Mouse (Mus musculus): Measurements from ENCODE around the gene Gorasp1. TPM values are rescaled to one million over a fixed set of nuclear protein-coding genes. Genes with fewer than 3 reads are reported as not detected.

Gene Gorasp1
- total RNA-seq, 2 experiments from 2014 or later, result 33.1 to 40.8 TPM

DNA sequence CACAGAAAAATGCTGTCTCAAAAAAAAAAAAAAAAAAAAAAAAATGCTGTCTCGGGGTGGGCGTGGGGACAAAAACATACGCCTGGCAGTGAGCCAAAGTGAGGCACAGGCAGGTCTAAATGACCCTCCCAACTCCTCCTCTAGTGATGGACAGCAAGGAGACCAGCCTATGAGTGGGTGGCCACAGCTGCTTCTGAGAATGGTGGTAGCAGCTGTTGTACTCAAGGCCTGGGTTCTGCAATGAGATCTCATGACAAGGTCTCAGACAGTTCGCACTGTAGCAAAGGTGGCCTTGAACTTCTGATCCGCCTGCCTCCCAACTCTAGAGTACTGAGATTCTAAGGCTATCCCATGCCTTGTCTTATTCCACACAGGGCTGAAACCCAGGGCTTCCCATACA, 4.0 kb upstream of the Gorasp1 start:
- no peak for TF ChIP-seq CTCF (conservative IDR thresholded peaks at IDR 0.05)
- no peak for DNase-seq (ENCODE audit: low spot score in 2 of 2)
- no peak overlapping the region for H3K4me3 ChIP-seq
- H3K27ac ChIP-seq, result no peak overlapping the region

DNA sequence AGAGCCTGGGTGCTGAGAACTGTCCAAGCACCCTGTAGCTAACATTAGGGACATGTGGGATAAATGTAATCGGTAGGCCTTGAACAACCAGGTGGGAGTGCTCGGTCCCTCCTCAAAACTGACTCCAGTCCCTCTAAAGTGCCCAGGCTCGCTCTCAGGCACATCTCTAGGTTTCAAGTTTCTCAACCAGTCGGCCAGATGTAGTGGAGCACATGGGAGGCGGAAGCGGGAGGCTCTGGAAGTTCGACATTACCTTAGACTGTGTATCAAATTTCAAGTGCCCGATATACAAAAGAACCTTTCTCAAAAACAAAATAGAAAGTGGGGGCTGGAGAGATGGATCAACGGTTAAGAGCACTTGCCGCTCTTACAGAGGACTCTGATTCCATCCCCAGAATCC, 2.3 kb upstream of the Gorasp1 start:
- no peak for TF ChIP-seq CTCF (conservative IDR thresholded peaks at IDR 0.05)
- no peak for DNase-seq (ENCODE audit: low spot score in 2 of 2)
- Histone ChIP-seq H3K4me3 (no peak overlapping the region), H3K27ac (no peak overlapping the region)

DNA sequence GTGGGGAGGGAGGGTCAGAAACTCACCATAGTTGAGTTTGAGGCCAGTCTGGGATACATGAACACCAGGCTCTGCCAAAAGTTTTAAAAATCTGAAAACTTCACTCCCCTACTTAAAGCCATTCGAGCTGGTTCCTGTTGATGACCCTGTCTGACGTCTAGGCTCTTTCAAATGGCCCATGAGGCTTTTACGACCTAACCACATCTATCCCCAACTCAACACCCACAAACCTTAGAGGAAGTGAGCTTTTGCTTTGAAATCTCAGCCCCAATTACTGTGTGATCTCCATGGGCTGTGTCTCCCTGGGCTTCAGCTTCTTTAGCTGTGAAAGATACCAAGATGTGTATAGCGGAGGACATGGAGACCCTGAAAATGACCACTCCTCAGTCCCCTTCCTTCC, 1.1 kb upstream of the Gorasp1 start:
- Histone ChIP-seq H3K27ac (no peak overlapping the region), H3K4me3 (no peak overlapping the region)
- DNase-seq (ENCODE audit: low spot score in 2 of 2), result no peak
- no peak for TF ChIP-seq CTCF (conservative IDR thresholded peaks at IDR 0.05)

DNA sequence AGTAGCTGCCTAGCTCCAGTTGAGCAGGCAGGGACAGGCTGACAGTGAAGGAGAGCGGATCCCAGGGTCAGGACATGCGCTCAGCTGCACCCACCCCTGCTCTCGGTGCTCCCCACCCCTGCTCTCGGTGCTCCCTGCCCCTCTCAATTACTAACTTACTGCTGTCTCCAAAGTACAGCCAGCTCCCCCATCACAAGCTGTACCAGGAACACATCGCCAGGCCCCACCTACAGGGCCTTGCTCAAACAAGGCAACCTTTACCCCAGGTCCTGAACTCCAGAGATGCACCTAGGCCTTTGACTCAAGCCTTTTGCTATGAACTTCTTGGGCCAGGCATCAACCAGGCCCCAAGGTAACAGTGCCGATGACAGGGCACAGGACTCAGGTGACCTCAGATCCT, 3.7 kb downstream of the Gorasp1 start:
- no peak for DNase-seq (ENCODE audit: low spot score in 2 of 2)
- TF ChIP-seq CTCF (conservative IDR thresholded peaks at IDR 0.05), result no peak
- H3K27ac ChIP-seq, result no peak overlapping the region
- H3K4me3 ChIP-seq, result no peak overlapping the region

DNA sequence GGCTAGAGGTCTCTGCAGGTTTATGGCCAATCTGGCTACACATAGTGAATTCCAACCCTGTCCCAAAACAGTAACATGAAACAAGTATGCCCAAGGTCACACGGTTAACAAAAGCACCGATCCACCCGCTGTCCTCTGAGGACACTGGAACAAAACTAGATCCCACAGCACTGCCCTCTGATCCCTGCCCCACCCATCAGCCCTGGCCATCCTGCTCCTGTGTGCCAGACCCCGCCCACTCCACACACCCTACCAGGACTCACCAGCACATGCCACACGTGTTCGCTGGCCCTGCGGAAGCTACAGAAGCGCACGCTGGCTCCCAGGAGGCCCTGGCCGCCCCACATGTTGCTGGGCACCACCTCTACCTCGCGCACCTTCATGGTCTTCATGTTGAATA, 5.0 kb downstream of the Gorasp1 start:
- DNase-seq (ENCODE audit: low spot score in 2 of 2), result no peak
- Histone ChIP-seq H3K27ac (no peak overlapping the region), H3K4me3 (no peak overlapping the region)
- TF ChIP-seq CTCF (conservative IDR thresholded peaks at IDR 0.05), result no peak

DNA sequence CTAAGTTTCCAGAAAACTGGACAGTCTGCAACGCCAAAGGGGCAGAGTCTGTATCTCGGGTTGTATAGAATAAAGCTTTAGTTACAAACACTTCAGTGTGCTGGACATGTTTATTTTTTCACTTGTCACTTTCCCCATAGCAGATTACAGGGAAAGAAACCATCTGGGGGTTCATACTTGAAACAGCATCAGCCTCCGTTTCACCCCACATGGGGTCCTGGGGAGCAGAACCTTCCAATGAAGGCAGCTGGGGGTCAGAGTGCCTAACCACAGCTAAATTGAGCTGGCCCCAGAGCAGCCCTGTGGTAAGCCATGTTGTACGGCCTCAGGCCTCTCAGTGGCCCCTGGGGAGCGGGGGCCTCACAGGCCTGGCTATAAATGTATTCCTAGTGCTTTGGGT, 10.9 kb downstream of the Gorasp1 start:
- TF ChIP-seq CTCF (conservative IDR thresholded peaks at IDR 0.05), result no peak
- DNase-seq (ENCODE audit: low spot score in 2 of 2), result no peak
- Histone ChIP-seq H3K4me3 (no peak overlapping the region), H3K27ac (peak overlapping the region; percentile 36; the same call in 1 of the 2 replicates)

DNA sequence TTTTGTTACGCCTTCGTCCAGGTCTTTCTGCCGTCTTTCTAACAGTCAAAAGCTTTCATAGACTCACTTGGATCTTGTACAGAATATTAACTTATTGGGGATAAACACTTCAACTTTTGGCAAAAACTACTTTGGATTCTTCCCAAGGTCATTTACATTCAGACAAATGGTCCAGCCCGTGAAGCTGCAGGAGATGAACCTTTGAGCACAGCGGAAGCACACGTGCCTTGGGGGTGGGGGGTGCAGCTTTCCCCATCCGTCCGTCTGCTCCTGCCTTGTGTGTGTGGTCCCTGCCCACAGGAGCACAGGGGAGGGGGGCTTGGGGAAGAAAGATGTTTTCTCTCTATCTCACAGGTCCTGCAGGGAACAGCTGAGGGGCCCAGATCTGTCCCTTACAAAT, 11.6 kb downstream of the Gorasp1 start:
- TF ChIP-seq CTCF (conservative IDR thresholded peaks at IDR 0.05), result no peak
- DNase-seq (ENCODE audit: low spot score in 2 of 2), result no peak
- Histone ChIP-seq H3K4me3 (no peak overlapping the region), H3K27ac (no peak overlapping the region; the same call in 1 of the 2 replicates)

DNA sequence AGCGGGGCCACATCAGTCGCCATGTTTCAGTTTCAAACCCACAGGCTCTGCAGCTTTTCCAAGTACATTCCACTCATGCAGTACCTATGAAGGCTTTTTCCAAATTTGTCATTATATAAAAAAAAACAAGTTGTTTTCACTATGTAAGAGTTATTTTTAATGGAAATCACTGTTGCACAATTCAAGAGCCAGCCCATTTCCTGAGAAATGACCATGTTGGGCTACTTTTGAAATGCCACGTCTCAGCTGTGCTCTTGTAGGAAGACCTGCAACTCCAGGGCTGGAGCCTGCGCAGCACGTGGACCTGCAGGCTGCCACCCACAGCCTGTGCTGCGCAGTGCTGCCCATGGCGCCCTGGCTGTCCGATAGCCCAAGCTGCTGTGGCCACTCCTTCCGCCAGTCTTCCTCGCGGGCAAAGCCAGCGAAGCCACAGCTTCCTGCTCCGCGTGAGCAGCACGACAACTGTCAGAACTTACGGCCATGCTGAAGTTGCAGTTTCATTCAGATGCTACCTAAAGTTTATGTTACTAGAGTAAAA, 12.2 kb downstream of the Gorasp1 start:
- no peak for TF ChIP-seq CTCF (conservative IDR thresholded peaks at IDR 0.05)
- H3K27ac ChIP-seq, result no peak overlapping the region
- no peak for DNase-seq (ENCODE audit: low spot score in 2 of 2)
- no peak overlapping the region for H3K4me3 ChIP-seq

DNA sequence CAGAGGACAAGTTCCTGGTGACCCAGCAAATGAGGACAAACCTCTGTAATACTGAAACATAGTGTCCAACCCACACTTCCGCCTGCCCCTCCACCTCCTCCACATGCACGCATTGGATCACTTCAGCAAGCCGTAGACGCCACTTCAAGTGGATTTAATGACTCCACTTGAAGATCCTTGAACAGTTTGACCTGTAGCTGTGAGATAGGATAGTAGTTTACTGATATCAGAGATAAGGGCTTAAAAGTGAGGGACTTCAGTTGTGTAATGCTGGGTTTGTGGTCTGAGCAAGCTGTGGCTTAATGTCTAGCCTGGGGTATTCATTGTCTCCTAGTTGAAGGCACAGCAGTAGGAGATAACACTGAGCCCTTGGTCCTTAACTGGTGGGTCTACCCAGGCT, 13.9 kb downstream of the Gorasp1 start:
- H3K4me3 ChIP-seq, result no peak overlapping the region
- H3K27ac ChIP-seq, result no peak overlapping the region
- no peak for TF ChIP-seq CTCF (conservative IDR thresholded peaks at IDR 0.05)
- no peak for DNase-seq (ENCODE audit: low spot score in 2 of 2)

DNA sequence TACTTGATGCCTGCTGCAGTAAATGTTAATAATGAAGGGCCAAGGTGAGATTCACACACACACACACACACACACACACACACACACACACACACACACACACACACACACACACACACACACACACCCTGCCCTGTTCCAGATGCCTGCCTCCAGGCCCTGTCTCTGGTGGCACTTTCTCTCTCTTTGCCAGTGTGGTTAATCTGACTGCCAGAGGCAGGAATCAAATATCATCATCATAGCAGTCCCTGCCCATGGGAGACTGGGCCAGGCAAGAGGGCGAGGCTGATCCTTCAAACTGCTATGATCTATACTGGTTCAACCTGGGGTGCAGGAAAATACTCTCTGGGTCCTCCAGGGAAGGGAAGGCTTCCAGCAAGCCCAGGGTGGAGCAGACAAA, 17.5 kb downstream of the Gorasp1 start:
- H3K4me3 ChIP-seq, result no peak overlapping the region
- DNase-seq (ENCODE audit: low spot score in 2 of 2), result no peak
- H3K27ac ChIP-seq, result no peak overlapping the region
- no peak for TF ChIP-seq CTCF (conservative IDR thresholded peaks at IDR 0.05)

DNA sequence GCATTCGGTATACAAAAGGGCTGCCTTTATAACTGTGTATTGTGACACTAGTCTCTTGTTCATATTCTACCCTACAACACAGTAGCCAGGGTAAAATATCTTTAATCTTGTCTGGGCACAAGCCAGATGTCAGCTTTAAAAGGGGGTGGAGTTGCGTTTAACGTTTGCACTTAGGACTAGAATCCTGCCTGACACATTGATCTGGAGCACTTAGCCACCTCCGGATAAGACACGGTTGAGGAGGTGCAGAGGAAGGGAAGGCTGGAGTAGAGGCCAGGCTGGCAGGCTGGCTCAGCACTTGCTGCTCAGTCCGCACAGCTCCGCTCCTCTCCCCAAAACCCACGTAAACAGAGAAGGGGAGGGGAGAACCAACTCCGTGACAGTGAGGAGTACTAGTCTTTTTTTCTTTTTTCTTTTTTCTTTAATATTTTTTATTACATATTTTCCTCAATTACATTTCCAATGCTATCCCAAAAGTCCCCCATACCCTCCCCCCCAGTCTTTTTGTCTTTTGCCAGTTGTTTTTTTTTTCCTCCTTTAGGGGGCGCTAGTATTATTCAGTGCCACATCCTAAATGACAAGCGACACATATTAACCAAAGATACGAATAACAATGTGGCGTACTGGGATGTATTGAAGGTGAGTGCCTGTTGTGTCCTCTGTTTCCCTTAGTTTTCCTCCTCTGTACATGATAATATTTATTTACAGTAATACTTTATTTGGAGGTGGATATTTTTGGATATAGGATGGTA, 24.1 kb downstream of the Gorasp1 start:
- Histone ChIP-seq H3K27ac (no peak overlapping the region), H3K4me3 (no peak overlapping the region)
- peak; percentile 68 for TF ChIP-seq CTCF (conservative IDR thresholded peaks at IDR 0.05)
- DNase-seq (ENCODE audit: low spot score in 2 of 2), result no peak

DNA sequence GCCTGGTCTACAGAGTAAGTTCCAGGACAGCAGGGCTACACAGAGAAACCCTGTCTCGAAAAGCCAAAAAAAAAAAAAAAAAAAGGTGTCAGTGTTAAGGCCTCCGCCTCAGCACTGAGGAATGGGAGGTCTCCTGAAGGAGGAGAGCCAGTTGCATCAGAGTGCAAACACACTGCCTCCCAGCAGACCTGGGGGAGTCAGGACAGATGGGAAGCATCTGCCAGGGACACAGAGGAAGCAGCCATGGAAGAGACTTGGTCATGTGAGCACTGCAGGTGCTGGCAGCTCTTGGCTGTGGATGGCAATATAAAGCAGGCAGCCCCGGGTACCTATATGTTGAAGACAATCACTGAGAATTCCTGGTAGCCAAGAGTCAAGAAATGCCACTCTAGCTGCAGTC, 27.4 kb downstream of the Gorasp1 start:
- no peak for DNase-seq (ENCODE audit: low spot score in 2 of 2)
- Histone ChIP-seq H3K27ac (no peak overlapping the region), H3K4me3 (no peak overlapping the region)
- TF ChIP-seq CTCF (conservative IDR thresholded peaks at IDR 0.05), result no peak

DNA sequence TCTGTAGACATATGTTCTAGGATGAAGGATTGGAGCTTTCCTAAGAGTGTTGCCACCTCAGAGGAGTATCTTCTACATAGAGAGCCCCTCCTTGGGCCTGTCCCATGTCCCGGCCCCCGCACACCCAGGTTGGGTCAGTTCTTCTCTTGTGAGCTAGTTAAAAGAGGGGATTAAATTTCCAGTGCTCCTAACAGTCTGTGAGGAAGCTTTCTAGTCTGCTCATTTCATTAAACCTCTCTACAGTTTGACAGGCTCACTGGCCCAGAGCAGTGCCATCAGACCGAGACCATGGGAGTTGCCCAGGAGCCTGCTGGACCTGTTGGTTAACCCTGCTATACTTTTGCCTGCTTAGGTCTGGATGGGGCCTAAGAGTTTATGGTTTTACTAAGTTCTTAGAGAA, 28.7 kb downstream of the Gorasp1 start:
- TF ChIP-seq CTCF (conservative IDR thresholded peaks at IDR 0.05), result no peak

DNA sequence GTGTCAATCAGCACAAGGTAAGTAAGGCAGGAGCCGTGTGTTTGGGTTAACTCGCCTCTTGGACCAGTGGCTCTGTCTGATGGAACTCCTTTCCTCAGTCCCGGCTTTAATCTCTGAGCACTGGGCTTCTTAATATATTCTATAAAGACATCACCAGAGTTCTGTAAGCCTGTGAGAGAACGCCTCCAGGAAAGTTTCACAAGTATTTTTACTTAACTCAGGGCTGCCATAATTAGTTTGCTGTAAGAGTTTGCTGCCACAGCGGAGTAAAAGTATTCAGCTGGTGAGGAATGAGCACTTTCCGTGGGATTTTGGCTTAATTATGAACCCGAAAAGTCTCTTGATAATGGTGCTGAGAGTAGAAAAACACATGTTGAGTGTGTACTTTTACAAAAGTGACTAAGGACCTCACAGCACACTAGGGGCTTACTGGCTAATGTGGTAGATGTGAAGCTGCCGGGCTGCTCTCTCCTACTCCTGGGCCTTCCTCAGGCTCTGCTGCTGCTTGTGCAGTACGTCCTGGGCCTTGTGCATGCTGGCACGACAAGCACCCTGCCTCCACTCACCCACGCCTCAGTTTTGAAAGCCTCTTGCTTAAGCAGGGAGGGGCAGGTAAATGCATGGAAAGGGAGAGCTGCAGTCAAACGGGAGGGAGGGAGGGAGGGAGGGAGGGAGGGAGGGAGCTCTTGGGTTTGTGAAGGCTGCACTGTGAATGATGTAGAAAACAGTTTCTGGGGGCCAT, 34.8 kb downstream of the Gorasp1 start:
- H3K27ac ChIP-seq, result no peak overlapping the region
- no peak for TF ChIP-seq CTCF (conservative IDR thresholded peaks at IDR 0.05)
- DNase-seq (ENCODE audit: low spot score in 2 of 2), result no peak

More for the DNA sequence above, 28.7 kb downstream of the Gorasp1 start:
- H3K4me3 ChIP-seq, result no peak overlapping the region
- no peak for DNase-seq (ENCODE audit: low spot score in 2 of 2)
- no peak overlapping the region for H3K27ac ChIP-seq

More for the DNA sequence above, 34.8 kb downstream of the Gorasp1 start:
- no peak overlapping the region for H3K4me3 ChIP-seq
